Mouse (Mus musculus) heart, postnatal 0 days (tissue): Measurements from ENCODE around the gene Olfr108.

Experiments used
- CTCF ChIP-seq: IDR thresholded peaks from 2 replicates; pipeline ENCODE4 v1.5.1; 2016; ENCODE audit warnings: antibody characterized with exemption, control low read depth, low read depth
- EP300 ChIP-seq: IDR thresholded peaks from 2 replicates; pipeline ENCODE4 v1.6.1; 2016; ENCODE audit warnings: antibody characterized with exemption, low read depth

GRCm38 (mm10) chr17:37483452-37483851 lies 38.2 kb downstream of the Olfr108 start, which contains the start of gene H2-M2:
- TF ChIP-seq EP300 (no peak), CTCF (no peak)
